ENCODE assay signal across 15 mouse cellular contexts in genomic region chr4:88805761-88806160, GRCm38 (mm10). TPM values are rescaled to one million over a fixed set of nuclear protein-coding genes. Genes with fewer than 3 reads are reported as not detected.
A peak's percentile ranks its signal among the peaks of the same experiment; 100 is the strongest.
DNase-seq lines count a peak whose midpoint lies in the region; ATAC-seq and TF ChIP-seq lines count a peak whose summit lies in the region.
"Not testable (repeated sequence)": the region's sequence is repeated elsewhere in the genome, so short reads cannot be mapped to it uniquely, and the experiment has no call there.
"Had no signal": no experiment of that assay in that cellular context is flagged by ENCODE, and none has a peak within 500 bp of the region (broad histone marks: within the 10 kb centered on the region; RNA-seq: fewer than 3 reads in every experiment).

No protein-coding gene starts in this region.

- H3K4me1 ChIP-seq in embryonic facial prominence, embryonic 12.5 days; kidney, adult 2 months (ENCODE audit: control insufficient read depth, insufficient read depth, low read length); limb, embryonic 13.5 days: not testable (repeated sequence)

- H3K4me3 ChIP-seq in embryonic facial prominence, embryonic 12.5 days: 0 out of 2 replicates have a peak overlapping the region, but pooled peaks have one; percentile 22
- not testable (repeated sequence) for H3K4me3 ChIP-seq in kidney, adult 2 months (ENCODE audit: insufficient read depth, low read depth, low read length)
- peak overlapping the region; percentile 28 for H3K4me3 ChIP-seq in limb, embryonic 13.5 days

- H3K27me3 ChIP-seq in embryonic facial prominence, embryonic 12.5 days; kidney, adult 2 months (replicated peaks; ENCODE audit: control insufficient read depth, insufficient read depth, low read length); limb, embryonic 13.5 days: not testable (repeated sequence)

- H3K4me2 ChIP-seq in embryonic facial prominence, embryonic 12.5 days (replicated peaks): peak overlapping the region; percentile 32; the same call in 1 of the 2 replicates
- peak overlapping the region; percentile 46; the same call in 1 of the 2 replicates for H3K4me2 ChIP-seq in limb, embryonic 13.5 days (replicated peaks)

- not testable (repeated sequence) for TF ChIP-seq POLR2A in kidney, adult 2 months (IDR thresholded peaks at IDR 0.05; ENCODE audit: low read depth, low read length)

- H3K9ac ChIP-seq in embryonic facial prominence, embryonic 12.5 days; limb, embryonic 13.5 days: not testable (repeated sequence)

- WGBS in embryonic facial prominence, embryonic 12.5 days: 0% methylated on average over 14 of the region's 34 CpGs
- under 1% methylated on average over 15 of the region's 34 CpGs for WGBS in kidney, adult 2 months
- 0% methylated on average over 13 of the region's 34 CpGs for WGBS in limb, embryonic 13.5 days

- intact Hi-C loops in heart, postnatal 14 days (cut with DNase I): not testable (repeated sequence)

- not testable (repeated sequence) for H3K9me3 ChIP-seq in embryonic facial prominence, embryonic 12.5 days; limb, embryonic 13.5 days

- peak; percentile 65 for DNase-seq in adrenal gland, adult 2 months
- peak; percentile 30 for DNase-seq in gastrocnemius, postnatal 10 days
- peak; percentile 44 to 51 for DNase-seq in heart, postnatal 14 days
- DNase-seq in kidney, adult 2 months: peak; percentile 51
- DNase-seq in lung, postnatal 14 days: peak; percentile 34
- DNase-seq in ovary, adult 18-20 months (ENCODE audit: low spot score): peak; percentile 25

- not testable (repeated sequence) for ATAC-seq in embryonic facial prominence, embryonic 12.5 days (ENCODE audit: insufficient number of reproducible peaks, insufficient read depth, low FRiP score, low TSS enrichment); limb, embryonic 13.5 days (ENCODE audit: low FRiP score, low read depth)

- TF ChIP-seq CTCF in kidney, adult 2 months (conservative IDR thresholded peaks at IDR 0.05; ENCODE audit: insufficient read depth, insufficient read length, low read depth, low read length): not testable (repeated sequence)

- H3K27ac ChIP-seq in embryonic facial prominence, embryonic 12.5 days; kidney, adult 2 months (ENCODE audit: insufficient read depth, low read depth, low read length); limb, embryonic 13.5 days: not testable (repeated sequence)

- H3K36me3 ChIP-seq in embryonic facial prominence, embryonic 12.5 days; kidney, adult 2 months (ENCODE audit: control insufficient read depth, insufficient read depth, low read length); limb, embryonic 13.5 days: not testable (repeated sequence)

RNA-seq across cellular contexts. Expression of gene Gm13288, which starts 0.4 kb away (rescaled TPM):
- total RNA-seq in adrenal gland, adult 2 months (2021): not detected
- not detected in 2 replicates for polyA plus RNA-seq in adrenal gland, adult 2 months (2012; rRNA removed)
- polyA plus RNA-seq in embryonic facial prominence, embryonic 12.5 days (2016; fragmentation: Nextera tagmentation; extraction: Ambion mirVana): 0.15 TPM in 1 of 2 replicates, not detected in the other
- not detected for total RNA-seq in gastrocnemius, postnatal 10 days (2021)
- not detected for total RNA-seq in heart, postnatal 14 days (2021)
- polyA plus RNA-seq in kidney, adult 2 months (2012; rRNA removed): not detected in 2 replicates
- polyA plus RNA-seq in limb, embryonic 13.5 days (2015; fragmentation: Nextera tagmentation; extraction: Ambion mirVana): not detected in 2 replicates
- total RNA-seq: left cerebral cortex, adult 2 months had no signal
- polyA plus RNA-seq: brain, embryonic 14.5 days; frontal cortex, adult 2 months; neural tube, embryonic 14.5 days; thymus, postnatal 0 days had no signal

RNA-seq across cellular contexts. Expression of gene Gm13287, which starts 2.7 kb away (rescaled TPM):
- not detected for total RNA-seq in adrenal gland, adult 2 months (2021)
- polyA plus RNA-seq in adrenal gland, adult 2 months (2012; rRNA removed): 0.22 TPM in 1 of 2 replicates, not detected in the other
- not detected in 2 replicates for polyA plus RNA-seq in embryonic facial prominence, embryonic 12.5 days (2016; fragmentation: Nextera tagmentation; extraction: Ambion mirVana)
- total RNA-seq in gastrocnemius, postnatal 10 days (2021): not detected
- not detected for total RNA-seq in heart, postnatal 14 days (2021)
- not detected in 2 replicates for polyA plus RNA-seq in kidney, adult 2 months (2012; rRNA removed)
- not detected in 2 replicates for polyA plus RNA-seq in limb, embryonic 13.5 days (2015; fragmentation: Nextera tagmentation; extraction: Ambion mirVana)
- total RNA-seq: left cerebral cortex, adult 2 months; megakaryocyte progenitor cell, adult 5-6 weeks had no signal
- polyA plus RNA-seq: brain, embryonic 14.5 days; frontal cortex, adult 2 months; neural tube, embryonic 14.5 days; thymus, postnatal 0 days had no signal

RNA-seq across cellular contexts. Expression of gene Gm13285, which starts 6.3 kb away (rescaled TPM):
- not detected for total RNA-seq in adrenal gland, adult 2 months (2021)
- not detected in 2 replicates for polyA plus RNA-seq in adrenal gland, adult 2 months (2012; rRNA removed)
- polyA plus RNA-seq in embryonic facial prominence, embryonic 12.5 days (2016; fragmentation: Nextera tagmentation; extraction: Ambion mirVana): 1.0 and 1.5 TPM in 2 replicates
- under 1 TPM in 1 of 2 experiments, not detected in 1; 0.21 TPM for total RNA-seq in gastrocnemius, postnatal 10 days (2021)
- under 1 TPM; 0.19 to 0.22 TPM for total RNA-seq in heart, postnatal 14 days (2021)
- not detected in 2 replicates for polyA plus RNA-seq in kidney, adult 2 months (2012; rRNA removed)
- polyA plus RNA-seq in limb, embryonic 13.5 days (2015; fragmentation: Nextera tagmentation; extraction: Ambion mirVana): 0.76 and 1.0 TPM in 2 replicates
- total RNA-seq: left cerebral cortex, adult 2 months; megakaryocyte progenitor cell, adult 5-6 weeks had no signal
- polyA plus RNA-seq: brain, embryonic 14.5 days; C2C12; frontal cortex, adult 2 months; neural tube, embryonic 14.5 days had no signal

RNA-seq across cellular contexts. Expression of gene Gm13279, which starts 8.6 kb away (rescaled TPM):
- not detected for total RNA-seq in adrenal gland, adult 2 months (2021)
- polyA plus RNA-seq in adrenal gland, adult 2 months (2012; rRNA removed): not detected in 2 replicates
- not detected in 2 replicates for polyA plus RNA-seq in embryonic facial prominence, embryonic 12.5 days (2016; fragmentation: Nextera tagmentation; extraction: Ambion mirVana)
- not detected for total RNA-seq in gastrocnemius, postnatal 10 days (2021)
- total RNA-seq in heart, postnatal 14 days (2021): not detected
- not detected in 2 replicates for polyA plus RNA-seq in kidney, adult 2 months (2012; rRNA removed)
- not detected in 2 replicates for polyA plus RNA-seq in limb, embryonic 13.5 days (2015; fragmentation: Nextera tagmentation; extraction: Ambion mirVana)
- total RNA-seq: left cerebral cortex, adult 2 months; megakaryocyte progenitor cell, adult 5-6 weeks had no signal
- polyA plus RNA-seq: brain, embryonic 14.5 days; C2C12; frontal cortex, adult 2 months; neural tube, embryonic 14.5 days; thymus, postnatal 0 days had no signal

RNA-seq across cellular contexts. Expression of gene Ifna7, which starts 10.3 kb away (rescaled TPM):
- total RNA-seq in adrenal gland, adult 2 months (2021): not detected
- not detected in 2 replicates for polyA plus RNA-seq in adrenal gland, adult 2 months (2012; rRNA removed)
- polyA plus RNA-seq in embryonic facial prominence, embryonic 12.5 days (2016; fragmentation: Nextera tagmentation; extraction: Ambion mirVana): not detected in 2 replicates
- total RNA-seq in gastrocnemius, postnatal 10 days (2021): not detected
- total RNA-seq in heart, postnatal 14 days (2021): not detected
- polyA plus RNA-seq in kidney, adult 2 months (2012; rRNA removed): not detected in 2 replicates
- not detected in 2 replicates for polyA plus RNA-seq in limb, embryonic 13.5 days (2015; fragmentation: Nextera tagmentation; extraction: Ambion mirVana)
- total RNA-seq: left cerebral cortex, adult 2 months; megakaryocyte progenitor cell, adult 5-6 weeks had no signal
- polyA plus RNA-seq: brain, embryonic 14.5 days; C2C12; frontal cortex, adult 2 months; neural tube, embryonic 14.5 days; thymus, postnatal 0 days had no signal
